Mouse (Mus musculus) MEL (cell line): ENCODE measurements around the gene Fgfr2. TPM values are rescaled to one million over a fixed set of nuclear protein-coding genes. Genes with fewer than 3 reads are reported as not detected.

Experiments used
- DNase-seq: peaks from one replicate; pipeline ENCODE4 v3.0.0; 2011; ENCODE audit warnings: low read depth, low spot score
- H3K27ac ChIP-seq: 2 replicates; pipeline ENCODE4 v1.5.1; 2012; ENCODE audit warnings: low read depth, mild to moderate bottlenecking, control low read depth, low read length, moderate library complexity; ENCODE audit not compliant: control insufficient read depth
- H3K27me3 ChIP-seq, 2 experiments: fragments of 150-350 bp in 1 of 2; sonication (generic) in 1 of 2; 2 replicates each; pipeline ENCODE4 v1.6.1; 2012; ENCODE audit warnings: low read length in 2 of 2, mild to moderate bottlenecking in 2 of 2, improper control_type of control experiment in 1 of 2, moderate library complexity in 1 of 2; ENCODE audit not compliant: insufficient read depth in 2 of 2, control insufficient read depth in 1 of 2
- H3K36me3 ChIP-seq, 2 experiments: 2 replicates each; pipeline ENCODE4 v1.6.1; 2012 to 2014; ENCODE audit warnings: low read length in 2 of 2, improper control_type of control experiment in 1 of 2, inconsistent platforms in 1 of 2, mild to moderate bottlenecking in 1 of 2; ENCODE audit not compliant: insufficient read depth in 2 of 2, control insufficient read depth in 1 of 2
- H3K4me1 ChIP-seq, 2 experiments: fragments of 150-350 bp in 1 of 2; sonication (generic) in 1 of 2; 2 replicates each; pipeline ENCODE4 v1.6.1; 2012; ENCODE audit warnings: low read length in 2 of 2, improper control_type of control experiment in 1 of 2, mild to moderate bottlenecking in 1 of 2; ENCODE audit not compliant: insufficient read depth in 2 of 2, control insufficient read depth in 1 of 2
- H3K4me3 ChIP-seq, 2 experiments: fragments of 150-350 bp in 1 of 2; sonication (generic) in 1 of 2; 2 replicates each; pipeline ENCODE4 v1.5.1; 2012; ENCODE audit warnings: low read depth in 2 of 2, low read length in 2 of 2, mild to moderate bottlenecking in 2 of 2, moderate library complexity in 2 of 2, control low read depth in 1 of 2, improper control_type of control experiment in 1 of 2; ENCODE audit not compliant: control insufficient read depth in 1 of 2, insufficient read depth in 1 of 2
- H3K79me2 ChIP-seq: 2 replicates; pipeline ENCODE4 v1.6.1; 2012; ENCODE audit warnings: mild to moderate bottlenecking, low read length, moderate library complexity; ENCODE audit not compliant: control insufficient read depth, poor library complexity, insufficient read depth
- H3K9ac ChIP-seq: 2 replicates; pipeline ENCODE4 v1.6.1; 2012; ENCODE audit warnings: low read depth, mild to moderate bottlenecking, control low read depth, low read length, moderate library complexity; ENCODE audit not compliant: control insufficient read depth, poor library complexity, severe bottlenecking
- H3K9me3 ChIP-seq: fragments of 150-350 bp; sonication (generic); replicated peaks from 2 replicates; pipeline ENCODE4 v1.6.1; 2012; ENCODE audit warnings: mild to moderate bottlenecking, low read length, improper control_type of control experiment, moderate library complexity; ENCODE audit not compliant: insufficient read depth
- BHLHE40 ChIP-seq: IDR thresholded peaks from 2 replicates; pipeline ENCODE4 v1.6.1; 2012; ENCODE audit warnings: low read depth, mild to moderate bottlenecking, inconsistent platforms, low read length, improper control_type of control experiment, borderline replicate concordance
- CHD2 ChIP-seq: IDR thresholded peaks from 2 replicates; pipeline ENCODE4 v1.6.1; 2011; ENCODE audit warnings: low read length, improper control_type of control experiment
- CTCF ChIP-seq, 3 experiments: IDR thresholded peaks in 2 of 3; conservative IDR thresholded peaks in 1 of 3; 2 replicates each; pipeline ENCODE4 v1.5.1; 2011 to 2012; ENCODE audit warnings: low read length in 3 of 3, low read depth in 2 of 3, mild to moderate bottlenecking in 2 of 3, improper control_type of control experiment in 1 of 3, inconsistent platforms in 1 of 3, mixed read lengths in 1 of 3, moderate library complexity in 1 of 3; ENCODE audit not compliant: control insufficient read depth in 1 of 3, insufficient read depth in 1 of 3, poor library complexity in 1 of 3, severe bottlenecking in 1 of 3
- E2F4 ChIP-seq: IDR thresholded peaks from 2 replicates; pipeline ENCODE4 v1.6.1; 2011; ENCODE audit warnings: low read depth, low read length, improper control_type of control experiment, borderline replicate concordance
- ELF1 ChIP-seq: IDR thresholded peaks from 2 replicates; pipeline ENCODE4 v1.6.1; 2014; ENCODE audit warnings: low read depth, mild to moderate bottlenecking, inconsistent platforms, low read length, improper control_type of control experiment, moderate library complexity
- EP300 ChIP-seq, 2 experiments: IDR thresholded peaks; 2 replicates each; pipeline ENCODE4 v1.6.1; 2011; ENCODE audit warnings: improper control_type of control experiment in 2 of 2, low read length in 2 of 2, low read depth in 1 of 2, mild to moderate bottlenecking in 1 of 2
- ETS1 ChIP-seq: IDR thresholded peaks from 2 replicates; pipeline ENCODE4 v1.6.1; 2012; ENCODE audit warnings: low read depth, mild to moderate bottlenecking, inconsistent platforms, low read length, improper control_type of control experiment, moderate library complexity
- GATA1 ChIP-seq: IDR thresholded peaks from 2 replicates; pipeline ENCODE4 v1.6.1; 2011; ENCODE audit warnings: low read depth, low read length, improper control_type of control experiment
- HCFC1 ChIP-seq: IDR thresholded peaks from 2 replicates; pipeline ENCODE4 v1.6.1; 2012; ENCODE audit warnings: low read depth, mild to moderate bottlenecking, inconsistent platforms, low read length, improper control_type of control experiment, moderate library complexity
- JUND ChIP-seq: IDR thresholded peaks from 2 replicates; pipeline ENCODE4 v1.6.1; 2011; ENCODE audit warnings: low read depth, mild to moderate bottlenecking, improper control_type of control experiment, low read length
- MAX ChIP-seq: IDR thresholded peaks from 2 replicates; pipeline ENCODE4 v1.6.1; 2011; ENCODE audit warnings: low read length, improper control_type of control experiment
- MAZ ChIP-seq: IDR thresholded peaks from 2 replicates; pipeline ENCODE4 v1.6.1; 2012; ENCODE audit warnings: low read depth, mild to moderate bottlenecking, inconsistent platforms, low read length, improper control_type of control experiment
- MYB ChIP-seq: IDR thresholded peaks from 2 replicates; pipeline ENCODE4 v1.6.1; 2011; ENCODE audit warnings: mild to moderate bottlenecking, low read depth, low read length, improper control_type of control experiment
- MYC ChIP-seq: IDR thresholded peaks from 2 replicates; pipeline ENCODE4 v1.6.1; 2011; ENCODE audit warnings: low read depth, mild to moderate bottlenecking, low read length, improper control_type of control experiment, moderate library complexity
- NELFE ChIP-seq: IDR thresholded peaks from 2 replicates; pipeline ENCODE4 v1.6.1; 2011; ENCODE audit warnings: low read depth, low read length, improper control_type of control experiment
- POLR2A ChIP-seq, 2 experiments: IDR thresholded peaks; 2 replicates each; pipeline ENCODE4 v1.6.1; 2011 to 2012; ENCODE audit warnings: low read length in 2 of 2, mild to moderate bottlenecking in 2 of 2, control low read depth in 1 of 2, improper control_type of control experiment in 1 of 2, low read depth in 1 of 2, moderate library complexity in 1 of 2; ENCODE audit not compliant: control insufficient read depth in 1 of 2, insufficient read depth in 1 of 2, poor library complexity in 1 of 2
- POLR2AphosphoS2 ChIP-seq: IDR thresholded peaks from 2 replicates; pipeline ENCODE4 v1.6.1; 2011; ENCODE audit warnings: low read length, improper control_type of control experiment
- RCOR1 ChIP-seq: IDR thresholded peaks from 2 replicates; pipeline ENCODE4 v1.6.1; 2012; ENCODE audit warnings: low read depth, mild to moderate bottlenecking, inconsistent platforms, low read length, improper control_type of control experiment
- SIN3A ChIP-seq: IDR thresholded peaks from 2 replicates; pipeline ENCODE4 v1.6.1; 2012; ENCODE audit warnings: low read length, improper control_type of control experiment, inconsistent platforms
- SMC3 ChIP-seq: IDR thresholded peaks from 2 replicates; pipeline ENCODE4 v1.6.1; 2011; ENCODE audit warnings: low read depth, low read length, improper control_type of control experiment
- TAL1 ChIP-seq: IDR thresholded peaks from 2 replicates; pipeline ENCODE4 v1.6.1; 2012; ENCODE audit warnings: mild to moderate bottlenecking, inconsistent platforms, low read length, moderate library complexity, mixed read lengths
- TCF12 ChIP-seq: IDR thresholded peaks from 2 replicates; pipeline ENCODE4 v1.6.1; 2014; ENCODE audit warnings: low read depth, mild to moderate bottlenecking, inconsistent platforms, low read length, improper control_type of control experiment, moderate library complexity
- UBTF ChIP-seq: IDR thresholded peaks from 2 replicates; pipeline ENCODE4 v1.6.1; 2012; ENCODE audit warnings: low read depth, mild to moderate bottlenecking, inconsistent platforms, low read length, improper control_type of control experiment, moderate library complexity, borderline replicate concordance; ENCODE audit not compliant: insufficient read depth
- USF1 ChIP-seq: IDR thresholded peaks from 2 replicates; pipeline ENCODE4 v1.6.1; 2014; ENCODE audit warnings: low read depth, mild to moderate bottlenecking, inconsistent platforms, low read length, improper control_type of control experiment, moderate library complexity
- ZMIZ1 ChIP-seq: IDR thresholded peaks from 2 replicates; pipeline ENCODE4 v1.6.1; 2012; ENCODE audit warnings: low read depth, mild to moderate bottlenecking, inconsistent platforms, low read length, improper control_type of control experiment, moderate library complexity
- polyA plus RNA-seq, 2 experiments: library from polyadenylated mRNA; stranded (reverse) in 1 of 2; unstranded in 1 of 2; fragments of >175 nt in 1 of 2; fragments of >200 nt in 1 of 2; gene quantifications; 2 replicates each; pipeline versions ENCODE4 v1.2.1 to v1.2.4; 2012; ENCODE audit warnings: low replicate concordance in 2 of 2, low read depth in 1 of 2; ENCODE audit not compliant: insufficient read length in 2 of 2, insufficient read depth in 1 of 2, missing spikeins in 1 of 2
- total RNA-seq: library from RNA; depleted of rRNA; stranded (reverse); fragments of 300-350 nt; gene quantifications from 2 replicates; pipeline ENCODE4 v1.2.3, GENCODE M21; 2012

The Fgfr2 gene
- total and polyA plus RNA-seq, 3 experiments = not detected

DNA sequence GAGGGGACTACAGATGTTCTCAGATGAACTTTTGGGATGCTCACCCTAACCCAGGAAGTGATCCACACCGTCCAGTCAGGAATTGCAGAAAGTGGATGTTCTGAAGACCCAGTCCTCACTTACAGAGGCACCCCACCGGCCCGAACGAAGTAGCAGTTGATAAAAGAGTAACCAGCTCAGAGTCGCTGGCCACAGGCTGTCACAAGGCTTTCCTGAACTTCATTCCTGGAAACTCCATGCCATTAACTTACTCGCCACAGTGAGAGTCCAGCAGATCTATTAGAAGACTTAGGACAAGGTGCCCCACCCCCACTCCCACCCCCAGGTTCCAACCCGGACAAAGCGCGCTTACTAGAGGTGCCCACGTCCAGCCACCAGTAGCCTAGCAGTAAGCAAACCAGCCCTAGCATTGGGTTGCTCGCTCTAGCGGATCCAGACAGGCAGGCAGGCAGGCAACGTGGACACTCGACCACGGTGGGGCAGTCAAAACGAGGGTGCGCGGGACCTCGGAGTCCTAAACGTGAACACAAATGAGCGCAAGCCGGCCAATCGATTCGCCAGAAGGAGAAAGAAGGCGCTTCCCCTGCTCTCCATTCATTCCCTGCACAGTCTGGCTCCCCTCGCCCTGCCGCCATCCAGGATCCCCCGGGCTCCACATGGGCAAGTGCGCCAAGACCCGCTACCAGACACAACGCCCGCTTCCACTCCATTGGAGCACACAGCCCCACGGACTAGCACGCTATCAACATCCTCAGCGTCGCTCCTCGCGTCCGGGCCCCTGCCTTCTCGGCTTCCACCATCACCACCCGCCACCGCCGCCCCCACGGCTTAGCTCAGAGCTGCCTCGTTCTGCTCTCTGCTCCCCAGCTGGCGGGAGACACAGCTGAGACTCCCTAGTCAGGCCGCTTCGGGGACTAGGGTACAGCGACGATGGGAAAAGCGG is 807.7 kb downstream of the Fgfr2 start:
- Histone ChIP-seq H3K9ac (peak overlapping the region; percentile 91), H3K27me3 (no peaks in the 10 kb centered on the region), H3K79me2 (peaks cover 63% of the 10 kb centered on the region), H3K4me1 (peaks cover 14 to 36% of the 10 kb centered on the region in 2 experiments), H3K27ac (peak overlapping the region; percentile 66), H3K9me3 (no peaks in the 10 kb centered on the region), H3K36me3 (peaks cover 0 to 30% of the 10 kb centered on the region in 2 experiments), H3K4me3 (peak overlapping the region; percentile 96 to 97)
- TF ChIP-seq ETS1 (no peak; the same call in 1 of the 2 replicates), SMC3 (peak; percentile 18; the same call in 1 of the 2 replicates), HCFC1 (0 out of 2 replicates have a peak, but pooled peaks have one; percentile 13), UBTF (peak; percentile 22; the same call in 1 of the 2 replicates), USF1 (no peak), POLR2A (IDR thresholded peaks at IDR 0.05; ENCODE audit: control insufficient read depth in 1 of 2, insufficient read depth in 1 of 2, low read depth in 1 of 2, low read length in 2 of 2, poor library complexity in 1 of 2) (peak; percentile 2 to 30; a peak in 1 of 4 replicates), RCOR1 (no peak), SIN3A (peak; percentile 15; the same call in 1 of the 2 replicates), MAZ (0 out of 2 replicates have a peak, but pooled peaks have one; percentile 37), NELFE (no peak), MYB (no peak), CTCF (IDR thresholded peaks at IDR 0.05 in 2 of 3, conservative IDR thresholded peaks at IDR 0.05 in 1 of 3; ENCODE audit: control insufficient read depth in 1 of 3, insufficient read depth in 1 of 3, low read depth in 2 of 3, low read length in 3 of 3, poor library complexity in 1 of 3, severe bottlenecking in 1 of 3) (peak in 1 of 3 experiments; percentile 14; a peak in 1 of 6 replicates)
- DNase-seq = peak; percentile 75

DNA sequence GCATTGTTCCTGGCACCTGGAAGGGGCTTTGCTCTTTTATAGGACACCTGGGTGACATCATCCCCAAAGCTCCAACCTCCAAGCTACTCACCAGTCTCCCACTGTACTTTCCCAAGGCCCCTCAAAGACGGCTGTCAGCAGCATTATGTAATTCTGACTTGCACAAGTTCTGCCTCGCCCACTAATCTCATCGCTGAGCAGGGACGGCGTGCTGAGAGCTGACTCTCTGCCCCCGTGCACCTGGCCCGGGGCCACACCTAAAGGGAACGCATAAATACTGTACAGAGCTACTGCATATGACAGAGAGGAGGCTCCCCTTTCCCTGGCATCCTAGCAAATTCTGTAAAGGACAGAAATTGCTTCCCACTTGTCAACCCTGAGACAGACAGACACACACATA is 810.8 kb downstream of the Fgfr2 start:
- Histone ChIP-seq H3K4me1 (peaks cover 16 to 53% of the 10 kb centered on the region in 2 experiments), H3K4me3 (no peak overlapping the region), H3K36me3 (peaks cover 0 to 47% of the 10 kb centered on the region in 2 experiments), H3K79me2 (peaks cover 90% of the 10 kb centered on the region), H3K27me3 (no peaks in the 10 kb centered on the region), H3K9me3 (no peaks in the 10 kb centered on the region), H3K9ac (no peak overlapping the region), H3K27ac (no peak overlapping the region)
- TF ChIP-seq ZMIZ1 (no peak), HCFC1 (no peak), TCF12 (no peak), ELF1 (no peak), MYC (no peak), POLR2AphosphoS2 (no peak), POLR2A (IDR thresholded peaks at IDR 0.05; ENCODE audit: control insufficient read depth in 1 of 2, insufficient read depth in 1 of 2, low read depth in 1 of 2, low read length in 2 of 2, poor library complexity in 1 of 2) (no peak), MAX (no peak), USF1 (no peak), E2F4 (no peak), RCOR1 (no peak), BHLHE40 (no peak), JUND (no peak), EP300 (IDR thresholded peaks at IDR 0.05; ENCODE audit: low read depth in 1 of 2, low read length in 2 of 2) (no peak), TAL1 (no peak), SIN3A (no peak), GATA1 (no peak), CHD2 (no peak)
- no peak for DNase-seq
